Mouse (Mus musculus): Measurements from ENCODE around the gene Epb41l4b. TPM values are rescaled to one million over a fixed set of nuclear protein-coding genes. Genes with fewer than 3 reads are reported as not detected.

The Epb41l4b gene
- polyA plus RNA-seq, 1 experiment from 2014 or later: 3.8 TPM

DNA sequence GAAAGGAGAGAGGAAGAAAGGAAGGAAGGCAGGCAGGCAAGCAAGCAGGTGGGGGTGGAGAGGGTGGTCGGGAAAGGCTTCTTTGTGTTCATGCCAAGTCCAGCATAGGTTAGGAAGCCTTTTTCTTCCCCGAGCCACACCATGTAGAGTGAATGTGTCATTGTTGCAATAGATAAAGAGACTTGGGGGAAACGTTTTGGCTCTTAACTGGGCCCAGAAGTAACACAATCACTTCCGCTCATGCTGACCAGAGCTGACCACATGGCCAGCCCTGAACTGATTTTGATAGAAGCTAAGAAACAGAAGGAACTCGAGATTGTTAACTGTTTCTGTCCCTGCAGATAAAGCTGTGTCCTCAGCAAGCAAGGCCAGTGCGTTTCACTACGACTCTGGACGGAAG is 29.6 kb upstream of the Epb41l4b start:
- Histone ChIP-seq H3K36me3 (replicated peaks; ENCODE audit: control insufficient read depth, insufficient read depth) (no peaks in the 10 kb centered on the region), H3K9me3 (ENCODE audit: control insufficient read depth, low read length) (no peaks in the 10 kb centered on the region), H3K27ac (no peak overlapping the region), H3K9ac (no peak overlapping the region), H3K27me3 (ENCODE audit: control insufficient read depth, insufficient read depth, low read length) (no peaks in the 10 kb centered on the region), H3K4me2 (replicated peaks) (no peak overlapping the region), H3K4me3 (replicated peaks; ENCODE audit: low read length) (no peak overlapping the region), H3K4me1 (replicated peaks; ENCODE audit: control insufficient read depth, insufficient read depth, low read length) (no peaks in the 10 kb centered on the region)
- DNase-seq (ENCODE audit: low spot score) (no peak), ATAC-seq (ENCODE audit: low FRiP score) (no peak)
- WGBS: 59% methylated on average over 8 of the region's 8 CpGs

DNA sequence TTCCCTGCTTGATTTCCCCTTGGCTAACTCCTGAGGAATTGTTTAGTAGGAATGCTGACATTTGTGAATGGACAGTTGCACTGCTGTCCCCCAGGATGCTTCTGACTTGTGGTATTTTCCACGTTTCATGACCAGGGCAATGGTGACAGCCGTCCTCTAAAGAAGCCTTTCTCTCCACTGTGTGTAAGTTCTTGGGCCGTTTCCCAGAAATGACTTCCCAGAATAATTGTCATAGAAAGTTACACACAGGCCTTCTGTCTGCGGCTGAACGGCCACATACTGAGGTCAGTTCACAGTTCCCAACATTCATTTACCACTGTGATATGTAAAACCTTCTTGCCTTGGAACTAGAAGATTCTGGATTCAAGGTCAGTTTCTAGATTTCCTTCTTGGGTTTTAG is 28.6 kb upstream of the Epb41l4b start:
- Histone ChIP-seq H3K27ac (no peak overlapping the region; the same call in 1 of the 2 replicates), H3K4me1 (replicated peaks; ENCODE audit: control insufficient read depth, insufficient read depth, low read length) (no peaks in the 10 kb centered on the region), H3K27me3 (ENCODE audit: control insufficient read depth, insufficient read depth, low read length) (no peaks in the 10 kb centered on the region), H3K4me2 (replicated peaks) (no peak overlapping the region), H3K9me3 (ENCODE audit: control insufficient read depth, low read length) (no peaks in the 10 kb centered on the region), H3K9ac (no peak overlapping the region), H3K36me3 (replicated peaks; ENCODE audit: control insufficient read depth, insufficient read depth) (no peaks in the 10 kb centered on the region), H3K4me3 (replicated peaks; ENCODE audit: low read length) (no peak overlapping the region)
- 56% methylated on average over 5 of the region's 5 CpGs for WGBS
- DNase-seq (ENCODE audit: low spot score): peak; percentile 35
- ATAC-seq (ENCODE audit: low FRiP score): peak; percentile 43; the same call in 1 of the 2 replicates

- Histone ChIP-seq H3K36me3 (replicated peaks; ENCODE audit: control insufficient read depth, insufficient read depth) (no peaks in the 10 kb centered on the region), H3K9me3 (ENCODE audit: control insufficient read depth, low read length) (no peaks in the 10 kb centered on the region), H3K9ac (no peak overlapping the region), H3K4me2 (replicated peaks) (no peak overlapping the region), H3K4me3 (replicated peaks; ENCODE audit: low read length) (no peak overlapping the region), H3K27me3 (ENCODE audit: control insufficient read depth, insufficient read depth, low read length) (no peaks in the 10 kb centered on the region), H3K4me1 (replicated peaks; ENCODE audit: control insufficient read depth, insufficient read depth, low read length) (no peaks in the 10 kb centered on the region), H3K27ac (no peak overlapping the region)
- ATAC-seq (ENCODE audit: low FRiP score): no peak
- WGBS: 83% methylated on average over 3 of the region's 3 CpGs
- DNase-seq (ENCODE audit: low spot score): no peak
These were observed 25.4 kb upstream of the Epb41l4b start for GRCm38 (mm10) chr4:57168680-57169079.

GRCm38 (mm10) chr4:57168277-57168676 is 25.0 kb upstream of the Epb41l4b start:
- Histone ChIP-seq H3K4me3 (replicated peaks; ENCODE audit: low read length) (no peak overlapping the region), H3K4me1 (replicated peaks; ENCODE audit: control insufficient read depth, insufficient read depth, low read length) (no peaks in the 10 kb centered on the region), H3K9me3 (ENCODE audit: control insufficient read depth, low read length) (no peaks in the 10 kb centered on the region), H3K27ac (no peak overlapping the region), H3K36me3 (replicated peaks; ENCODE audit: control insufficient read depth, insufficient read depth) (no peaks in the 10 kb centered on the region), H3K27me3 (ENCODE audit: control insufficient read depth, insufficient read depth, low read length) (no peaks in the 10 kb centered on the region), H3K4me2 (replicated peaks) (no peak overlapping the region), H3K9ac (no peak overlapping the region)
- no peak for DNase-seq (ENCODE audit: low spot score)
- 88% methylated on average over 1 of the region's 1 CpGs for WGBS
- no peak for ATAC-seq (ENCODE audit: low FRiP score)

DNA sequence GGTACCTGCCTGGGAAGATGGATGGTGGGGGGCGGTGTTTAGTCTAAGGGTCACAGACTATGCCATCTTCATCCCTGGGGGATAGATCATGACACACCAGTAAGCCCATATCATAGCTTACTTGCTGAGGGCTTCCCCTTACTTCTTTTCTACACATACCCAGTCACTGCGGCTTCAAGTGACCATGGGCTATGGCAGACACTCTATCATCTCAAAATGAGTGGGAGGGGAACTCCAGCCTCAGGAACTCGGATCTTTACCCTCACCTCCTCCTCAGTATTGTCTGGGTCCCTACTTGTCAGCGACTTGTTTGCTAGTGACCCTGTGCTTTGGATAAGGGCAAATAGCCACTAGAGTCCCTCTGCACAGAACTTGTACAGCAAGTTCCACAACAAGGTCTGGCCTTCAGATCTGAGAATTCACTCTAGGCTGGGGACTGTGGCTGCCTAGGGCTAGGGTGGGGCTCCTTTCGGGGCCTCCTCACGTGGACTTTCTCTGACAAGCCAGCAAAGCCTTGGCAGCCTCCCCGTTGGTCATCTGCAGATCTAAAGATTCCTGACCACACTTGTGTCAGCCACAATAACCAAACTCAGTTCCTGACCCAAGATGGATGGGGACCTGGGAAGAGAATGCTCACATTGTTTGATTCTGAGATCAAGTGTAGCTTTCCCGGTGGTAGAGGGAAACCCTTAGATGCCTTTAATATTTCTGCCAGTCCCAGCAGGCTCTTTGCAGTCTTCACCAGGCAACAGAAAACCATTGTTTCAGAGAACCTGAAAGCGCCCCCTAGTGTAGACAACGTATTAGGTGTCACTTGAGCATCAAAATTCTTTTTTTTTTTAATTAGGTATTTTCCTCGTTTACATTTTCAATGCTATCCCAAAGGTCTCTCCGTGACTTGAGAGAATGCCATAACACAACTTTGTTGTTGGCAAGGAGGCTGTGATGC is 24.0 kb upstream of the Epb41l4b start:
- H3K4me1 ChIP-seq (replicated peaks; ENCODE audit: control insufficient read depth, insufficient read depth, low read length): 0 out of 2 replicates have a peak, but pooled peaks cover 6% of the 10 kb centered on the region
- ATAC-seq (ENCODE audit: low FRiP score) (no peak), DNase-seq (ENCODE audit: low spot score) (peak; percentile 56)
- H3K9ac ChIP-seq: no peak overlapping the region
- no peak overlapping the region for H3K4me3 ChIP-seq (replicated peaks; ENCODE audit: low read length)
- no peaks in the 10 kb centered on the region for H3K27me3 ChIP-seq (ENCODE audit: control insufficient read depth, insufficient read depth, low read length)
- H3K4me2 ChIP-seq (replicated peaks): no peak overlapping the region
- no peak overlapping the region for H3K27ac ChIP-seq
- no peaks in the 10 kb centered on the region for H3K36me3 ChIP-seq (replicated peaks; ENCODE audit: control insufficient read depth, insufficient read depth)
- 60% methylated on average over 12 of the region's 12 CpGs for WGBS
- no peaks in the 10 kb centered on the region for H3K9me3 ChIP-seq (ENCODE audit: control insufficient read depth, low read length)

DNA sequence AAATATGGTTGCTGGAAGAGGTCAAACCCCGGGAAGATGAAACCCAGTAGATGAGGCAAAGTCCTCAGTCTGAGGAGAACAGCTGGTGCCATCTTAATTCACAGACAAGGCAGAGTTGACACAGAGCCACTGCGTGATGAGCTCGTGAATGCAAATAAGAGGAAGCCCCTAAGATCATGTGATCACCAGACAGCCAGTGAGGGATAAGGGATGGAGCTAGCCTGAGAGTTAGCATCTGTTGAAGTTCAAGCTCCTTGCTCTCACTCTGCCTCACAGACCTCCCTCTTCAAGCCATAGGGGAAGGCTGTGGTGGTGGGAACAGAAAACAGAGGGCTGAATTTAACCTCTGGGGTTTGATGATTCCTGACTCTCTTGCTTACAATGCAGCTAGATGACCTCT is 22.4 kb upstream of the Epb41l4b start:
- ATAC-seq (ENCODE audit: low FRiP score) (no peak), DNase-seq (ENCODE audit: low spot score) (no peak)
- 52% methylated on average over 3 of the region's 3 CpGs for WGBS
- 0 out of 2 replicates have a peak, but pooled peaks cover 6% of the 10 kb centered on the region for H3K4me1 ChIP-seq (replicated peaks; ENCODE audit: control insufficient read depth, insufficient read depth, low read length)
- H3K27ac ChIP-seq: no peak overlapping the region
- H3K36me3 ChIP-seq (replicated peaks; ENCODE audit: control insufficient read depth, insufficient read depth): no peaks in the 10 kb centered on the region
- no peak overlapping the region for H3K4me3 ChIP-seq (replicated peaks; ENCODE audit: low read length)
- H3K9ac ChIP-seq: no peak overlapping the region
- H3K9me3 ChIP-seq (ENCODE audit: control insufficient read depth, low read length): no peaks in the 10 kb centered on the region
- H3K27me3 ChIP-seq (ENCODE audit: control insufficient read depth, insufficient read depth, low read length): no peaks in the 10 kb centered on the region
- no peak overlapping the region for H3K4me2 ChIP-seq (replicated peaks)

GRCm38 (mm10) chr4:57164578-57165210 is 21.5 kb upstream of the Epb41l4b start:
- WGBS: 89% methylated on average over 9 of the region's 9 CpGs
- Histone ChIP-seq H3K4me1 (replicated peaks; ENCODE audit: control insufficient read depth, insufficient read depth, low read length) (0 out of 2 replicates have a peak, but pooled peaks cover 6% of the 10 kb centered on the region), H3K9ac (no peak overlapping the region), H3K4me3 (replicated peaks; ENCODE audit: low read length) (no peak overlapping the region), H3K36me3 (replicated peaks; ENCODE audit: control insufficient read depth, insufficient read depth) (no peaks in the 10 kb centered on the region), H3K4me2 (replicated peaks) (no peak overlapping the region), H3K27me3 (ENCODE audit: control insufficient read depth, insufficient read depth, low read length) (no peaks in the 10 kb centered on the region), H3K27ac (no peak overlapping the region), H3K9me3 (ENCODE audit: control insufficient read depth, low read length) (no peaks in the 10 kb centered on the region)
- no peak for DNase-seq (ENCODE audit: low spot score)
- no peak for ATAC-seq (ENCODE audit: low FRiP score)

- ATAC-seq (ENCODE audit: low FRiP score): peak; percentile 66; the same call in 1 of the 2 replicates
- 21% methylated on average over 10 of the region's 10 CpGs for WGBS
- Histone ChIP-seq H3K4me2 (replicated peaks) (no peak overlapping the region), H3K27me3 (ENCODE audit: control insufficient read depth, insufficient read depth, low read length) (no peaks in the 10 kb centered on the region), H3K4me1 (replicated peaks; ENCODE audit: control insufficient read depth, insufficient read depth, low read length) (0 out of 2 replicates have a peak, but pooled peaks cover 6% of the 10 kb centered on the region), H3K36me3 (replicated peaks; ENCODE audit: control insufficient read depth, insufficient read depth) (no peaks in the 10 kb centered on the region), H3K4me3 (replicated peaks; ENCODE audit: low read length) (no peak overlapping the region), H3K27ac (no peak overlapping the region), H3K9ac (no peak overlapping the region), H3K9me3 (ENCODE audit: control insufficient read depth, low read length) (no peaks in the 10 kb centered on the region)
- DNase-seq (ENCODE audit: low spot score): no peak
These were observed 19.8 kb upstream of the Epb41l4b start for GRCm38 (mm10) chr4:57162789-57163722.

Data from hindbrain, embryonic 14.5 days (tissue).